Mouse (Mus musculus): ENCODE data around the gene Ankdd1b. TPM values are rescaled to one million over a fixed set of nuclear protein-coding genes. Genes with fewer than 3 reads are reported as not detected.
A peak's percentile ranks its signal among the peaks of the same experiment; 100 is the strongest.

The Ankdd1b gene
- total RNA-seq, 2 experiments from 2014 or later: 0.31 TPM; not detected in 1

- no peak for DNase-seq (ENCODE audit: low spot score in 2 of 2)
- intact Hi-C loops (cut with DNase I): no loop called here
Measured at GRCm38 (mm10) chr13:96458606-96459005, 12.4 kb downstream of the Ankdd1b start.

GRCm38 (mm10) chr13:96458018-96458417, 13.0 kb downstream of the Ankdd1b start:
- intact Hi-C loops (cut with DNase I): no loop called here

GRCm38 (mm10) chr13:96457566-96457965, 13.4 kb downstream of the Ankdd1b start:
- no peak for DNase-seq (ENCODE audit: low spot score in 2 of 2)
- intact Hi-C loops (cut with DNase I): no loop called here

More at GRCm38 (mm10) chr13:96458018-96458417, 13.0 kb downstream of the Ankdd1b start:
- peak in 1 of 2 experiments; percentile 18 for DNase-seq (ENCODE audit: low spot score in 2 of 2)

GRCm38 (mm10) chr13:96454288-96454687, 16.7 kb downstream of the Ankdd1b start:
- intact Hi-C loops (cut with DNase I): no loop called here
- DNase-seq (ENCODE audit: low spot score in 2 of 2): no peak

GRCm38 (mm10) chr13:96452621-96453020, 18.4 kb downstream of the Ankdd1b start:
- intact Hi-C loops (cut with DNase I): no loop called here
- no peak for DNase-seq (ENCODE audit: low spot score in 2 of 2)

GRCm38 (mm10) chr13:96451386-96452140, 19.4 kb downstream of the Ankdd1b start:
- intact Hi-C loops (cut with DNase I): no loop called here
- DNase-seq (ENCODE audit: low spot score in 2 of 2): no peak

DNA sequence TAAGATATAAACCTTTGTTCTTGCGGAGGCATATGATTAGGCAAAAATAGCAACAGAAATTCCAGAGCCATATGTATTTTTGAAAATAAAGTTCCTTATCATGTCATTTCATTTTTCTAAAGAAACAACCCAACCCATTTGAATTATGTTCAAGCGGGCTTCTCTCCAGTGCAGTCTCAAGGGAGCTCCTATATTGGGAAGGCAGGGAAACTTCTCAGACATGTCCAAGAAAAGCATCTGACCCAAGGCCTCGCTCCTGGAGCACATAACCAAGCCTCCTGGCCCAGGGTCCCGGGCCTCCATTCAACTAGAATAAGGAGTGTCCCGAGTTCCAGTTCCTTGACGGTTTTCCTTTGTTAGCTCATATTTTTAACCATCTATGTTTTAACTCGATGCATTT, 20.1 kb downstream of the Ankdd1b start:
- no peak for DNase-seq (ENCODE audit: low spot score in 2 of 2)
- intact Hi-C loops (cut with DNase I): no loop called here

DNA sequence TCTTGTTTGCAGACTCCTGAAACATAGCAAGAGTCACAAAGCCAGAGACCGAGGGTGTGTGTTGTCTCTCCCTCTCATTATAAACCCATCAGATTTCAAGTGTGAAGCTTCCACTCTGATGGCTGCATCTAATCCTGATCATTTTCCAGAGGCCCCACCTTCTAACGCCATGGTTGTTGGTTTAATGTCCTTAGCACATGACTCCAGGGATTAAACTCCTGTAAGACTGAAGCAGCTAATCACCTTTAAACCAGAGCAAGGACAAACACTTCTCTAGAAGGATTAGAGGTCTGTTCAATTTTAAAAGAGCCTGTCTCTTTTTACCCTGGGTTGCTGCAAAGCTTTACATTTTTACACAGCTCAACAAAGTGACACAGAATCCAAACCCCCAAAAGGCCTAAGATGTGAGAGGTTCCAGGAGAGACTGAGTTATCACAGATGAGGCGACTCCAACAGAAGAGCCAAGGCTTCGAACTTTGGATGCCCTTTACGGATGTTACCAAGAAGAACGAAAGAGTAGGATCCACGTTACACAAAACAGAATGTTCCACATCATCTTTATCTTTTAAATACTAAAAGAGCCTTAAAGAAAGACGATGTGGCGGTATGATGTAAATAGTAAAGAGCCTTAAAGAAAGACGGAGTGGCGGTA, 20.7 kb downstream of the Ankdd1b start:
- intact Hi-C loops (cut with DNase I): no loop called here
- no peak for DNase-seq (ENCODE audit: low spot score in 2 of 2)

DNA sequence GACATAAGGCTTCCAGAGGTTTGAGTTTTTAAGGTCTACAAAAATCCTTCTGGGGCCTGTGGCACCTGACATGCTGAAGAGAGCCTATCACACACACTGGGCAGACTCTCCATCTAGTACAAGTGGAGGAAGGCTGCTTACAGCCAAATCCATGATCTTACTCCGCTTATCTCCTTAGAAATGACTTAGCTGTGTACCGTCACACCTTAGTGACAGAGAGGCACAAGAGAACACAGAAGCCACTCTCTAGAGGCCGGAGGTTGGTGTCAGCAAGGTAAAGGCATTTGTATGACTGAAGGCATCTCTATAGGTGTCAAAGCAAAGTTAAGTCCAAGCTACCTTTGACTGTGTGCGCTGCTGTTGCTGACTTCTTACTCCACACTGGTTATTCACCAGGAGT, 30.6 kb downstream of the Ankdd1b start:
- no peak for DNase-seq (ENCODE audit: low spot score in 2 of 2)
- intact Hi-C loops (cut with DNase I): no loop called here

- intact Hi-C loops (cut with DNase I): no loop called here
- no peak for DNase-seq (ENCODE audit: low spot score in 2 of 2)
Measured at GRCm38 (mm10) chr13:96436921-96437320, 34.1 kb downstream of the Ankdd1b start.

DNA sequence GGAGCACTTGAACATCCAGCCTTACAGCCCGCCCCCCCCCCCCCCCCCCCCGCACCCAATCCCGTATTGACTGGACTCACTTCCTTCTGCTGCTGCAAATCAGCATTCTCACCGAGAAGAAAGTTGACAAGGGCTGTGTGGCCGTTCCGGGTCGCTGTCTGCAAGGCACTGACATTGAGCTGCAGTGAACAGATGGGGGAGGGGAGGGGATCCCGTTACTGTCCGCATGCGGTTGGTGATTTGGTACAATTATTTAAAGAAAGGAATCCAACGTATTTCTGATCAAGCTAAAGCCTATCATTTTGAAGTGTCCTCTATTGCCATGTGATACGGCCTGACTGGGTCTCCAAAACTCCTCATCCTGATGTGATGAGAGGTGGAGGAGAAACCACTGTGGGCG, 35.2 kb downstream of the Ankdd1b start:
- no peak for DNase-seq (ENCODE audit: low spot score in 2 of 2)
- intact Hi-C loops (cut with DNase I): no loop called here

DNA sequence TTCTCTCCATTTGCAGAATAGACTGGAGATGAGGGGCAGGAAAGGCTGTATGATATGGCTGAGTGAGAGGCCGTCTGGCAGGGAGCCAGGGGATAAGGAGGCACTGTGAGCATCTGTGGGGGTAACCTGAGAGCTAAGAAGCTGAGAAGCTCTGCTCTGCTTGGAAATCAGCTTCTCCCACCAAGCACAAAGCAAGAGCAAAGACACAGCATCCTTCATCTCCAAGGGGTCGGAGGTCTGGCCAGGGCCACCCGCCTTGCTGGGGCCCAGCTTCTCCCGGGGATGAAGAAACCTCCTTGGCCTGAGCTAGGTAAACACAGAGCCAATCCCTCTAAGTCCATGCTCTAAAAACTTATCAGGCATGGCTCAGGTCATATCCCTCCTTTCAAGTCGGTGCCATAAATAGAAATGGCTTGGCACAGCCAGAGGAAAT, 36.1 kb downstream of the Ankdd1b start:
- no peak for DNase-seq (ENCODE audit: low spot score in 2 of 2)
- intact Hi-C loops (cut with DNase I): no loop called here

DNA sequence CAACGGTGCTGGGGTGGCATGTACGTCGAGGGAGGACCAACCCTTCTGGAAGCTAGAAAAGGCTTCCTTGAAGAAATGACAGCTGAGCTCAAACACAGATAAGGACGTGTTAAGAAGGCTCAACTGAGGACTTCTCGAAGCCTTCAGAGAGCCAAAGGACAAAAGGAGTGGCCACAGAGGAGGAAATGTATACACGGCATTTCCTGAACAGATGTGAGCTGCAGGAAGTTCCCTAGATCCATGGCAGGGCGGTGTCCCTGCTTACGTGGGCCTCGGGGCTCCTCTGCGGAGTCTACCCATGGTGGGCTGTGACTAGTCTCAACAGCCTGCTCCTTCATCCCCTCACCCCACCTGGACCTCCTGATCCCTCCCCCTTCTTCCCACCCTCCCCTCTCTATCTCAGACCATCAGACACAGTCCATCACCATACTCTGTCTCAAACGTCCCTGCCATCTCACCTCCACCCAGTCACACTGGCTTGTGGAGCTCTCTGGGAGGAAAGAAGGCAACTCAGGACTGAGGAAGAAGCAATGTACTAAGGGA, 37.3 kb downstream of the Ankdd1b start:
- no peak for DNase-seq (ENCODE audit: low spot score in 2 of 2)
- intact Hi-C loops (cut with DNase I): no loop called here

DNA sequence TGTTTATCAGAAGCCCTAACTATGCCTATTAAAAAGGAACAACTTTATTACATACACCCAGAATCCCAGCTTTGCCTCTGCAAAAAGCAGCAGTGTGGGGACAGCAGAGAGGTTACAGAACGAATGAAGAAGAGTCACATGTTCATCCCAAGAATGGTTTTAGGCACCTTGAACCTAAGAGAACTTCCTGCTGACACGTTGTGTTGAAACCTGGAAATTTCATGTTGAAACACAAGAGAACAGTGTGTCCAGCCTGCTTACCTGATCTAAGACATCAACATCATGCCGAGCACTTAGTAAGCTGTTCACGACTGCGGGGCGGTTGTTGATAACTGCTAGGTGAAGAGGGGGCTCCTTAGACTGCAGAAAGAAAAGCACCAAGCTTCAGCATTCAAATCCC, 38.0 kb downstream of the Ankdd1b start:
- DNase-seq (ENCODE audit: low spot score in 2 of 2): no peak
- intact Hi-C loops (cut with DNase I): no loop called here

DNA sequence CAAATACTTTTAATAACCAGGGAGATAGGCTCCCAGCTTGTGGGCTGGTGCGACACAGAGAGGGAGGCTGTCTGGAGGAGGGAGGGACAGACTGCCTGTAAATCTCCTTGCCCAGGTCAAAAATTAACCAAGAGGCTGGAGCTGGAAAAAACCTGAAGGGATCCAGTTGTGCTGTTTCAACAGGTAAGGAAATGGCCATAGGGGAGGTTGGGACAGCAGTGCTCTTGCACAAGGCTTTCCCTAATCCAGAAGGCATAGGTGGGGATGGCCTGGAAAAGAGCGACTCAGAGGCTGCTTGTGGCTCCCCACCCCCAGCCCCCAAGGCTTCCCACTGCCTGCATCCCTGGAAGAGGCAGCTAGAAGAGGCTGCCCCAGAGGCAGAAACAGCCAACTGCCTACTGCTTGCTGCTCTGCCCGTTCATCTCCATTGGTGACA, 38.6 kb downstream of the Ankdd1b start:
- DNase-seq (ENCODE audit: low spot score in 2 of 2): no peak
- intact Hi-C loops (cut with DNase I): no loop called here

DNA sequence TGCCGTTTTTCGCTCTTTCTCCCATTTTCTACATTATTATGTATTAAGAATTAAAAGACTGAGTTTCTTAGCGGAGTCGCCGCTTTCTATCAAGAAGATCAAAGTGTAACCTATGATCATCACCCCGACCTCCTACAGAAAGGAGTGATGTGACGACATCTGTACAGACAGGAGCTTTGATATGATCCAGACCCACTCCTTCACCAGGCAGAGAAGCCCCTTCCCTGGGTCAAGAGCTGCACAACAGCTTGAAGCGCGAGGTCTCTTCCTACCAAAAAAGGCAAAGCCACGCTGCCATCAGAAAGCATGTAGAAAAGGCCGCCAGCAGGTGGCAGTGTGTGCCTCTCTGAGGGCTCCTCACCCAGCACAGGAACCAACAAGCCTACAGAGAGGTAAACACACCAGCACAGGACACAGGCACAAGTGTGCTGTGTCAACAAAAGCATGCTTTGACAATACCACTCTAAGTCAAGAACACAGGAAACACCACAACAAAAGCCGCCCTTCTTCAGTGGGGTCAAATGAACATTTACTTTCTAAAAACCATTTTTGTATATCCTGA, 39.3 kb downstream of the Ankdd1b start:
- intact Hi-C loops (cut with DNase I): loop anchor here (2.0 kb wide), 1 partner anchor 161 kb away; no protein-coding TSS in a partner anchor
- DNase-seq (ENCODE audit: low spot score in 2 of 2): peak; percentile 91 to 93

DNA sequence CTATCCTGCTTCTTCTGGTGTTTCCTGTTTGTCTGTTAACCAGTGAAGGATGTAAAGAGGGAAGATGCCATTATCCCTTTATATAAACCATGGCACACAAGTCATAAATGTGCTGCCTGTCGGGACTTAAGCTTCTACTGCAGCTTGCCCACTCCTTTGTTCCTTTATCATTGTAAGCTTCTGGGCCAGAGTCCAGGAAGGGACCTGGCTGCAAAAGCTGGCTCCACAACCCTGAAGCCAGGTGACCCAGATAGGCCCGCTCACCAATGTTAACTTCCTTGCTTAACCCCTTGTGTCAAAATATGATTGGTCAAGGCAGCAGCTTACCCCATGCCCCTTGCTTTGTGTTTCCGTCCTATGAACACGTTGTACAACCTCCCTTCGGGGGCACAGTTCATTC, 42.5 kb downstream of the Ankdd1b start:
- DNase-seq (ENCODE audit: low spot score in 2 of 2): no peak
- intact Hi-C loops (cut with DNase I): no loop called here

DNA sequence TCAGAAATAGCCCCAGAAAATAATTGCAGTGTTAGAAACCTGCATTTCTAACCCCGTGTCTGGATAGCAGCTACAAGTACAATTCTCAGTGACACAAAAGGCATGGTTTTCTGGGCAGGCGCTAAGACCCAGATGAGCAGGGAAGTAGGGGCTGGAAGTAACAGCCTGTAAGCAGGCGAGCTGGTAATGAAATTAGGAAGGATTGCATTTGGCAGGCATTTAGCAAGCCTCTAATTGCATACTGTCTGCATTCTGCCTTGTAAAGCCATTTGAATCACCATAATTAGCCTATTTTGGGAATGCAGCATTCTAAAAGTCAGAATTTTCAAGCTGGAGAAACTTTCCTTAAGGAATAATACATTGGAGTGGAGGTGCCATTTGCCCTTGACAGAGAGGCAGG, 45.0 kb downstream of the Ankdd1b start:
- intact Hi-C loops (cut with DNase I): no loop called here
- DNase-seq (ENCODE audit: low spot score in 2 of 2): peak in 1 of 2 experiments; percentile 34

- DNase-seq (ENCODE audit: low spot score in 2 of 2): no peak
- intact Hi-C loops (cut with DNase I): no loop called here
Measured at GRCm38 (mm10) chr13:96424496-96425274, 46.3 kb downstream of the Ankdd1b start.

DNA sequence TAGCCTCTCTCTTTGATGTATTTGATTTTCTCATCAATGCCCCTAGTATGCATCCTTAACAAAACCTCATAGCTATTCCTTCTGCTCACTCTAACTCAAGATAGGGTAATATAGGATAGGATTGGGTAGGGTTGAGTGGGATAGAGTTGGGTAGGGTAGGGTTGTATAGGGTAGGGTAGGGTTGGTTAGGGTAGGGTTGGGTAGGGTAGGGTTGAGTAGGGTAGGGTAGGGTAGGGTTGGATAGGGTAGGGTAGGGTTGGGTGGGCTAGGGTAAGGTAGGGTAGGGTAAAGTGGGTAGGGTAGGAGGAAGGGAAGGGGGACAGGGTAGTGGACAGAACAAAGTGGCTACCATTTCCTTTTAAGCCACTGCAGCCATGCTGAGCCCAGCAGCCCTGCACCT, 49.8 kb downstream of the Ankdd1b start:
- intact Hi-C loops (cut with DNase I): no loop called here

More for the DNA sequence above, 49.8 kb downstream of the Ankdd1b start:
- no peak for DNase-seq (ENCODE audit: low spot score in 2 of 2)
